Mouse (Mus musculus): ENCODE results near the gene Trmu.

DNA sequence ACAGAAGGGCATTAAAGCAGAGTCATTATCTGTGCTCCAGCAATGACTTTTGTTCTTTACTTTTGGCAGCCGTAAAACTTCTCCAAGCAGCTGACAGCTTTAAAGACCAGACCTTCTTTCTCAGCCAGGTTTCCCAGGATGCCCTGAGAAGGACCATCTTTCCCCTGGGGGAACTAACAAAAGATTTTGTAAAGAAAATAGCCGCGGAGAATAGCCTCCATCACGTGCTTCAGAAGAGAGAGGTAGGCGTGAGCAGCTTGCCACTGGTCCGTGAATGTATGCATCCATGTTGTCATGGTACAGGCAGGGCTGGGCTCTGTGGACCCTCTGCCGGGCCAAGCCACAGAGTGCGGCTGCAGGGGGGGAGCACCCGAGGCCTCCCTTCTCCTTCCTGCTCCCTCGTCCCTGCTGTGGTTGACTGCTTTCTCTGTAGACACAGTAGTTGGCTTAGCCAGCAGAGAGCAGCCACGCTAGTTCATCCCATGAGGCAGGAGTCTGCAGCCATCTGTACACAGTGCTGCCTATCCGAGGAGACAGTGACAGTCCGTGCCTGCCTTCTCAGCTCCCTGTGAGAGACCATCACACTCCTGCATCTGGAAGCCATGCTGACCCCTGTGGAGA is 13.5 kb downstream of the Trmu start:
- TF ChIP-seq TAL1 (IDR thresholded peaks at IDR 0.05; ENCODE audit: low read length) (no peak), GATA1 (IDR thresholded peaks at IDR 0.05; ENCODE audit: low read length) (no peak)

All from erythroblast, embryonic 14.5 days (primary cell).